Mouse (Mus musculus): ENCODE data around the gene Plpp7.
A peak's percentile ranks its signal among the peaks of the same experiment; 100 is the strongest.

DNA sequence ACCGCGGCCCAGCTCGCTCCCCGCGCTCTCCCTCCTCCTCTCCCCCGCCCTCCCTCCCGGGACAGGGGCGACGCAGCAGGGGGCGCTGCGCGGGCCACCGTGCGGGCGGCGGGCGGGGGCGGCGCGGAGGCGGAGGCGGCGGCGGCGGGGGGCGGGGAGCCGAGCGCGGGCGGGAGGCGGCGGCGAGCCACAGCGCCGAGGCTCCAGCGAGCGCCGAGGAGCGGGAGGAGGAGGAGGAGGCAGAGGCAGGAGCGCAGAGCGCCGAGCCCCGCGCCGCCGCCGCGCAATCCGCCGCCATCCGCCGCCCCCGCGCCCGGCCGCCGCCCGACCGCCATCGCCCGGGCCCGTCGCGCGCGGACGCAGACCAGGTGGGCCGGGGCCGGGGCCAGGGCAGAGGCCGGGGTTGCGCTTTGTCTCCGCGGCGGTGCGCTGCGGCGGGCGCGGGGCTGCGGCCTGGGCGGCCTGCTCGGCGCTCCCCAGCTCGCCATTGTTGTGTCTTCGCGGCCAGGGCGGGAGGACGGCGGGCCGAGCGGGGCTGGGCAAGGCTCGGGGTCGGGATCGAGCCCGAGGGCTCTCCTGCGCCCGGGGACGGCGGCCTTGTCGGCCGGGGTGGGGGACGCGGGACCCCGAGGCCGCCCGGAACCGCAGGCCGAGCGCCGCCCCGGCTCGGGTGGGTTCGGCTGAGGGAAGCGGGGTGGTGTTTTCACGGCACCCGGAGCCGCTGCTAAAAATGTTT is 55.8 kb downstream of the Plpp7 start, which contains the start of gene Prrc2b:
- TF ChIP-seq POLR2A (IDR thresholded peaks at IDR 0.05; ENCODE audit: borderline replicate concordance, control insufficient read depth, low read depth, low read length) = peak; percentile 40; the same call in 1 of the 2 replicates
- no peak for TF ChIP-seq CTCF (IDR thresholded peaks at IDR 0.05; ENCODE audit: control insufficient read depth, insufficient read depth, low read length)

Measured in bone marrow, adult 2 months (tissue).